Mouse (Mus musculus) urinary bladder, postnatal 36 days (tissue): ENCODE data around the gene Hnrnpf.

Experiments
- DNase-seq, 2 experiments: peaks; one replicate each; pipeline ENCODE4 v3.0.0; 2022; ENCODE audit warnings: low spot score in 2 of 2, mixed read lengths in 1 of 2

Gene Hnrnpf

DNA sequence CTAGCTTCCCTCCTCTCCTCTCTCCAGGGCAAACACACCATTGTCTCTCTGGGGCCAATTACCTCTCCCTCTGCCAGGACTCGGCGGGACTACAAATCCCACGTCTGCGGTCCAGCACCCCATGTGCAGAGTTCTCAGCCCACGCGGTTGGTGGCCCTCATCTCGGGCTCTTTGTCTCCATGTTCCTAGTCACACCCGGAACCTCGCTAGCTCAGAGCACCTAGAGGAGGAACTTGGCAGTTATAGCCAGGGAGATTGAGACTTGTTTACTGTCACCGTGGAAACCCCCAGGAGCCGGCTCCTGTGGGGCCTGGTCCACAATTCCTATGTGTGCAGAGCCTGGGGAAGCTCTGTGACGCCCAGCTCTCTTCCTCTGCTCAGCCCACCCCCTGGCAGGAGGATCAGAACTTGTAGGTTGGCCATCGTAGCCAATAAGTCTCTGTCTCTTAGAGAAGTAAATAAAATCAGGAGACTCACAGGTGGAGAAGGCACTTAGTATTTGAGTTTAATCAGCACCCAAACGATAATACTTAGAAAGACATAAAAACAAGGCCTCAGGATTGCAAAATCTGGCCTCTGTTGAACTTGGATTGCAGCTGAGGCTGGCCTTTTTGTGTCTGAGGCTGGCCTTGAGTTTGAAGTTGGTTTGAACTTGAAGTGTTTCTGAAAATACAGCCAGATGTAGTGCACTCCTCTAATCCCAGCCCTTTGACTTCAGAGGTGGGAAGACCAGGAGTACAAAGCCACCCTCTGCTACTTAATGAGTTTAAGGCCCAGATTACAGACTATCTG, 8.6 kb upstream of the Hnrnpf start:
- no peak for DNase-seq

DNA sequence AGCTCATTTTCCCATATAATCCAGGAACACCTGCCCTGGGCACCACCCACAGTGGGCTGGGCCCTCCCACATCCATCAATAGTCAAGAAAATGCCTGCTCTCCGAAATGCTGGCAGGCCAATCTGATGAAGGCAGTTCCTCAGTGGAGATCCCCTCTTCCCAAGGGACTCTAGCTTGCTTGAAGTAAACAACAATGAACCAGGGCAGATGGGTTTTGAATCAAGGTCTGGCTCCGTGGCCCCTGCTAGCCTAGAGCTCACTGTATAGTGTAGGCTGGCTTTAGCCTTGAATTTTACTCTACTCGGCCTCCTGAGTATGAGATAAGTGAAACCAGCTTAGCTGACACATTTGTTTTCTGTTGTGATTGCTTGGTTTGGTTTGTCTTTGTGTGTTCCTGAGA, 7.7 kb upstream of the Hnrnpf start:
- DNase-seq, result no peak

DNA sequence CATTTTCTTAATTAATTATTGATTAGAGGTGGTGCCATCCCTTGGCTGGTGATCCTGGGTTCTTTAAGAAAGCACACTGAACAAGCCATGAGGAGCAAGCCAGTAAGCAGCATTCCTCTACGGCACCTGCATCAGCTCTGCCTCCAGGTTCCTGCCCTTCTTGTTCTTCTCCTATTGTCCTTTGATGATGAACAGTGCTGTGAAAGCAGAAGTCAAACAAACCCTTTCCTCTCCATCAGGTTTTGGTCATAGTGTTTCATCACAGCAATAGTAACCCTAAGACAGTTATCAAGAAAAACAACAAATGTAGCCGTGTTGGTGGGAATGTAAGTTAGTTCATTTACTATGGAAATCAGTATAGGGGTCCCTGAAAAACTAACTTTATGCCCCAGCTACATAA, 6.7 kb upstream of the Hnrnpf start:
- DNase-seq, result no peak

DNA sequence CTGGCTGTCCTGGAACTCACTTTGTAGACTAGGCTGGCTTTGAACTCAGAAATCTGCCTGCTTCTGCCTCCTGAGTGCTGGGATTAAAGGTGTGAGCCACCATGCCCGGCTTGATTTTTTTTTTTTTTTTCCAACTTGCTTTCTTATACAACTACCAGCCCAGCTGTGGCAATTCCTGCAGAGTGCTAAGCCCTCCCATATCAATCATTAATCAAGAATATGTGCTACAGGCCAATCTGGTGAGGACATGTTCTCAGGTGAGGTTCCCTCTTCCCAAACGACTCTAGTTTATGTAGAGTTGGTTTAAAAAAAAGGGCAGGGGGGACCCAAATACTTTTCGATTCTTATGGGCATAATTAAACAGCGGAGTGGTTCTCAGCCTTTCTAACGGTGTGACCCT, 2.3 kb upstream of the Hnrnpf start:
- DNase-seq, result no peak

DNA sequence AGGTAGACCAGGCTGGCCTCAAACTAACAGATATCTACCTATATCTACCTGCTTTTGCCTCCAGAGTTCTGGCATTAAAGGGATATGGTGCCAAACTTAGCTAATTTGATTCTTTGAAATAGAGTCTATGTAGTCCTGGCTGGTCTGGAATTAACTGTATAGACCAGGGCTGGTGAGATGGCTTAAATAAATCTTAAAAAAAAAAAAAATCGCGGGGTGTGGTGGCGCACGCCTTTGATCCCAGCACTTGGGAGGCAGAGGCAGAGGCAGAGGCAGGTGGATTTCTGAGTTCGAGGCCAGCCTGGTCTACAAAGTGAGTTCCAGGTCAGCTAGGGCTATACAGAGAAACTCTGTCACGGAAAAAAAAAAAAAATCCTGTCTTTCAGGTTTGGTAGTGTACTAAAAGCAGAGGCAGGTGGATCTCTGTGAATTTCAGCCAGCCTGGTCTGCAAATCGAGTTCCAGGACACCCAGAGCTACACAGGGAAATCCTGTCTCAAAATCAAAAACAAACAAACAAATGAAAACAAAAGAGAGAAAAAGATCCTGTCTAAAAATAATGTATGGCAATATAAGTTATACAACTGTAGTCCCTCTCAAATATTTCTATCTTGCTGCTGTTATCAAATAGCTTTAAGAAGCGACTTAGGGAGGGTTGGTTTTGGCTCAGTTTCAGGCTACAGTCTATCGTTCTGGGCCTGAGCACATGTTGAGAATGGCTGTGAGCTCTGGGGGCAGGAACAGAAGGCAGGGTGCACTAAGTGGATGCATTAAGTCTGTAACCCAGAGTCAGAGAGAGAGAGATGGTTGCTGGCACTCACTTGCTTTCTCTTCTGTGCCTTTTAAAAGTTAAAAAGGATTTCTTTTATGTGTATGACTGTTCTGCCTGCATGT, 1.6 kb downstream of the Hnrnpf start:
- no peak for DNase-seq

DNA sequence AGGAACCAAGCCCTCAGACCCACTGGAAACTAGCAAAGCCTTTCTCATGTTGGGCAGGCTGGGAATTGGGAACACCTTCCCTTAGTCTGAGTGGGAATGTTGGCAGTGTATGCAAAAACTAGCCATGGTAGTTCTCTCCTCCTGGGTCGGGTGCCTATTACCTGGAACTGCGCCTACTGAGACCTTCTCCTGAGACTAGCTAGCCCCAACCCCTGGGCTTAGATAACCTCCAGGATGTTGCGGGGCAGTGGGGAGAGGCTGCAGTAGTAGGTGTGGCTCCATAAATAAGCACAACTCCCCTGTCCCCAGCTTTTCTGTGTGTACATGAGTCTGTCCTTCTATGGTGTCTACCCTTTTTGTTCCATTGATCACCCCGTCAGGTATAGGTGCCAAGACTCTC, 2.4 kb downstream of the Hnrnpf start:
- DNase-seq, result no peak

DNA sequence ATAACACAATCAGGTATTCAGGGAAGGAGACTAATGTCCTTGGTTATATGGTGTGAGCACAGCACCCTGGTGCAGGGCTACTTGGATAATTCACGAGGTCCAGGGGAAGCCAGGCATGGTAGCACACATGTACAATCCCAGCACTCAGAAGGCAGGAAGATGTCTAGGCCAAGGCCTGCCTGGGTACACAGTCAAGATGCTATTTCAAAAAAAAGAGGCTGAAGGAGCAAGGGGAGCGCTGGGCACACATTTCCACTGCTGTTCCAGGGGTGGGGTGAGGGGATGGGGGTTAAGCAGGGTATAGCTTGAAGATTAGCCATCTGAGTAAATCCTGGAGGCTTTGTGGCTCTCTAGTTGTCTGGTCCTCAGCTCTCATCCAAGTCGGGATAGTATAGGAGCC, 3.7 kb downstream of the Hnrnpf start:
- no peak for DNase-seq

DNA sequence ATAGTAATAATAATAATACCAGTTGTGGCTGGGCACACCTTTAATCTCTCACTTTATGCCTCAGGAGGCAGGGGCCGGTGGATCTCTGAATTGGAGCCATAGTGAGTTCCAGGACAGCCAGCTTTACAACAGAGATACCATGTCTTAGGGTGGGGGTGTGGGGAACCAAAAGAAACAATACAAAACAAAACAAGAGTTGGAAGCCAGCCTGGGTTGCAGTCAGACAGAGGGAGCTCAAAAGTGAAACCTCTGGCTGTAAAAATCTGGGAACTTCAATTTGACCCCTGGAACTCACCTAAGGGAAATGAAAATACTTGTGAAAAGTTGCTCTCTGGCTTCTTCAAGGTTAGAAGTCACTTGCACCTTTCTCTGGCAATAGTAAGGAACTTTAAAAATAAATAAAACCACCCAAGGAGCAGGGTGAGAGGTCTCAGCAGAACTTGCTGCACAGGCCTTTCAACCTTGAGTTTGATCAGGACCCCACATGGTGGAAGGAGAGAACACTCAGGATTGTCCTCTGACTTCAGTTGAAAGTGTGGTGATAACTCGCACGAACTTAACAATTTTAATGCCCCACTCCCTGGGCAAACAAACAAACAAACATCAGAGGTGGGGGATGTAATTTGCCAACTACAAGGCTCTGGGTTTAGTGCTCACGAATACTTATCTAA, 5.3 kb downstream of the Hnrnpf start:
- peak in 1 of 2 experiments; percentile 9 for DNase-seq

DNA sequence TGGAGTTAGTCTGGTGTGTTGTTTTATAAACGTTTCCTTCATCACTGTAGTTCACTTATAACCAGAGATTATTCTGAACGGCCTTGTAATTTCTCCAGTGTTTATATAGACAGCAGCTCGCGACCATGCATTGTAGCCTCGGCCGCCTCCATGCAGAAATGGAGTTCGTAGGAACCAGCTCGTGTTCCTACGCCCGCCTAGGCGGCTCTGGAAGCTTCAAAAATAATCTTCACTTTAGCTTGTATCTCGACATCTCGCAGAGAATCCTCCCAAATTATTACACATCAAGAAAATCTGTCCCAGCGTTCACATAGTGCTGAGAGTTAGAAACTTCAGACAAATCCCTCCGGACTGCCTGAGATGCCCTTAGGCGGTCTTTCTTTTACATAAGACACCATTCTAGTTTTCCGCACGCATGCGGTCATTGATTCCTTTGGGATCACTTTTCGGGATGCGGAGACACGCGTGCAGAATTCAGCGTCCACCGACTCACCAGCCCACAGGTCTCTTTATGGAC, 5.9 kb downstream of the Hnrnpf start:
- peak in 1 of 2 experiments; percentile 53 for DNase-seq

DNA sequence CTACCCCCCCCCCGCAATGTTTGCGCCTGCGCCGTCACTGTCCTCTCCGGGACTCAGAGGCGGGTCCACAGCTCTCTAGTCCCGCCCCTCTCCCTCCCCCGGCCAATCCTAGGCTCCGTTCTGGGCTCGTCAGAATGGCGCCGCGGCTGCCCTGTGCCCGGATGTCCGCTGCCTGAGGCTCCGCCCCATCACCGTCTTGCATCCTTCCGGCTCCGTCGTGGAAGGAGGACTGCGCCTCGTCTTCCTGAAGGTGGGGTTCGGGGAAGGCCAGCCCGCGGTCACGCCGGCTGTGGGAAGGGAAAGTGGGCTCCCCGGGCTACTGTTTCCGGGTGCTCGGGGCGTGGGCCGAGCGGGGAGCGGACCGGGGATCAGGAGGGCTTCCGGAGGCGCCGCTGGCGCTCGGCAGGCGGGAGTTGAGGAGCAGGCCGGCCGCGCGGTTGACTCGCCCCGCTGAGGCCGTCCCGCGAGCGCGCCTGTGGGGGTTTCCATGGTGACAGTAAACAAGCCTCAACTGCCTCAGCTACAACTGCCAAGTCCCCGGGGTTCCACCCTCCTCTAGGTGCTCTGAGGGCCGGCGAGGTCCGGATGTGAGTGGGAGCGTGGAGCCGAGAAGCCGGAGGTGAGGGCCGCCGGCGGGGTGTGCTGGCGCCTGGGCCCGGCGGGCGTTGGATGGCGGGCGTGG, 6.6 kb downstream of the Hnrnpf start:
- DNase-seq, result peak; percentile 91 to 98

DNA sequence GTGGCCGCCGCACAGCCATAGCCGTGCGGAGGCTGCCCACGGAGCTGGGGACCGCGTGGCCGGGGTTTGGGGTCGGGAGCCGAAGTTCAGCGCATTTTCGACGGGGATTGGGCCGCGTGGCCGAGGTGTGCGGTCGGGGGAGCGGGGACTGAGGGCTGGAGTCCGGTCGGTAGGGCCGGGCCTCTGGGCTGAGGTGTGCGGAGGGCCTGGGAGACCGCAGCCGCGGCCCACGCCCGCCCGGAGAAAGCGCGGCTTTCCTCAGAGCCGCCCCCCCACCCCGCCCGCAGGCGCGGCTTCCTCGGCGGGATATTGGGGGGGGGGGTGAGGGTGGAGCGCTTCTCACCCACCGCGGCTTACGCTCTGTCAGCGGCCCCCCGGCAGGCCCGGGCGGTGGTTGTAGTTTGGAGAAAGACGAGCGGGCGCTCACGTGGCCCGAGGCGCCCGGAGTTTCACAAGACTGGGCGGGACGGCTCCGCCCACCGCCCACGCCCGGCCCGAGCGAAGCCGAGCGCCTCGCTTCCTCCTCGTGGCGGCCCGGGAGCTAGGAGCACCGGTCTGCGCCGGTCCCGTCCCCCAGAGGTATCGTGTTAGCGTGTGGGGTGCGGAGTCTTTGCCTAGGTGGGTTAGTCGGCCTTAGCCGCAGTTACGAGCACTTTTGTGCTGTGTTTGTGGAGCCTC, 7.3 kb downstream of the Hnrnpf start:
- DNase-seq, result peak; percentile 82 to 89

DNA sequence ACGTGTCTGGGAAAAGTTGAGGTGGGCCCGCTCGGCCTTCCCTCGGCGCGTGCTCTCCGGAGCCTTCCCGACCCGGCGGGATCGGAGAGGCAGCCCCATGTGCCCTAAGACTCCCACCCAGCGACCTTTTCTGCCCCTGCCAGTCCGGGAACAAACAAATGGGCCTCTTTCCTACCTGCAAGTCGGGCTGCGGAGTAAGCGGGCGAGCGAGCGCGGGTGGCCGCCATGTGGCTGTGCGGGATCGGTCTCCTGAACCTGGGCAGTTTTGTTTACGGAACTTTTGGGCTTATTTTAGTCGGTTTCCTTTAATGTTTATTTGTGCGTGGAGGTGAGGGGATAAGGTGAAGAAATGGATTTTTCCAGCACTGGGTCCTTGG, 7.8 kb downstream of the Hnrnpf start:
- DNase-seq, result no peak

DNA sequence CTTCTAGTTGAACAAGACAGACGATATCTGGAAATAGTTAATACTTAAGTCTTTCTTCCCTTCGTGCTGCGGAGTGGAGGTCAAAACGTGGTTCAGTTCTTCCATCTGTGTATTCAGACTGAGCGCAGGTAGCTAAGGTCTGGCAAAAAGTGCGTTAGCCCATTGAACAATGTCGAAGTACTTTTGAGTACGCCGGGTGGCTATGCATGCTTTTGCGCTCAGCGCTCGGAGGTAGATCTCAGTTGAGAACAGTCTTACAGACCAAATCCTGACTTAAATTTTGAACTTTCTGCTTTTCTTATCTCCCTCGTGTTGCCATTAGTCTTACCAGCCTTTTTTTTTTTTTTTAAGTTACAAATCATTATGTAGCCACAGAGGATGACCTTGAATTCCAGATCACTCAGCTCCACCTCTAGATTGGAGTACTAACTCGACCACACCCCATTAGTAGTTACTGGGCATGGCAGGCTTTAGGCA, 8.3 kb downstream of the Hnrnpf start:
- no peak for DNase-seq

DNA sequence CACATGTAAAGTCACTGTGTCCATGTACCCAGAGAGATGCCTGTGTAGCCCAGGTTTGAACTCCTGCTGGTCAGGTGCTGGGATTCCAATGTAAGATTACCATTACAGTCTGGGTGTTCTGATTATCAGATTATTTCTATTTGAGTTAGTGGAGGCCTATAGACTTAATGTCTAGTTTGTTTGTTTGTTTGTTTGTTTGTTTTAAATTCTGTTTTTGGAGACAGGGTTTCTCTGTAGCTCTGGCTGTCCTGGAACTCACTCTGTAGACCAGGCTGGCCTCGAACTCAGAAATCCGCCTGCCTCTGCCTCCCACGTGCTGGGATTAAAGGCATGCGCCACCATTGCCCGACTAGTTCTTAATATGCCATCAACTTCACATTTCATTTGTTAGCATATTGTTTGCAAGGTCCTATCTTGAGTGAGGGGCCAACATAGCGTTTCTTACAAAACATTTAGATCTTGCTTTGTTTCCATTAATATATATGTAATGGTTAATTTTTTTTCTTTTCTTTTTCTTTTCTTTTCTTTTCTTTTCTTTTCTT, 10.1 kb downstream of the Hnrnpf start:
- no peak for DNase-seq

DNA sequence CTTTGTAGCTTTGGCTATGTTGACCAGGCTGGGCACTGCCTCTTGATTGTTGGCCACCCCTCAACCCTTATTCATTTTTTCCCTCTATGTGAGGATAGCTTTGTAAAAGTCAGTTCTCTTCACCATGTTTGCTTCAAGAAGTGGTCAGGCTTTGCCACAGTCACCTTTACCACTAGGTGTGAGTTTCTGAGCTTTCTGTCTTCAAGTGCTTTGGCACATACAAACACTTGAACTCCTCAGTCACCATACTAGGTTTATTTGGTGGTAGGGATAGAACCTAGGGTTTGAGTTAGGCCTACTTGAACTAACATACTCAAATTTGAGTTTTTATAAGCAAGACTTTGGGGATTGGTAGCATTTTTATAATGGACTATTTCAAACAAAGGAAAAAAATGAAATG, 14.4 kb downstream of the Hnrnpf start:
- no peak for DNase-seq

DNA sequence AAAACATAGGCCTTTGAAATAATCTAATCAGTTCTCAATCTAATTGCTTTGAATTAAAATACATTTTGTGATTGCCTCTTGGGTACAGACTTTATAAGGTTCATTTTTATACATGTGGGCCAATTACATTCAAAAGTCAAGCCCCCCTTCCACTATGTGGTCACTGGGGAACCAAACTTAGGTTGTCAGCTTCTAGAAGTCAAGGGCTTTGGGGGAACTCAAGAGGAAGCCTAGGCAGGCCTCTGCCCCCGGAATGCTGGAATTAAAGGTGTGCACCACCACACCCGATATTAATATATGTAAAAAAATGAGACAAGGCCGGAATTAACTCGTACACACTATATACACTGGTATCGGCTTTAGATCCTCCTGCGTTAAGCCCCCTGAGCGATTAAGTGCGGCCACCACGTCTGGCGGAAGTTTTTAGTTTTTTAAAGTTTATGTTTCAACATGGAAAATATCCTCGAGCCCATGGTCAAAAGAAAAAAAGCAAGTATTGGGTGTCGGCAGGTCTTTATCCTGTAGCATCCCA, 16.1 kb downstream of the Hnrnpf start:
- DNase-seq, result no peak

DNA sequence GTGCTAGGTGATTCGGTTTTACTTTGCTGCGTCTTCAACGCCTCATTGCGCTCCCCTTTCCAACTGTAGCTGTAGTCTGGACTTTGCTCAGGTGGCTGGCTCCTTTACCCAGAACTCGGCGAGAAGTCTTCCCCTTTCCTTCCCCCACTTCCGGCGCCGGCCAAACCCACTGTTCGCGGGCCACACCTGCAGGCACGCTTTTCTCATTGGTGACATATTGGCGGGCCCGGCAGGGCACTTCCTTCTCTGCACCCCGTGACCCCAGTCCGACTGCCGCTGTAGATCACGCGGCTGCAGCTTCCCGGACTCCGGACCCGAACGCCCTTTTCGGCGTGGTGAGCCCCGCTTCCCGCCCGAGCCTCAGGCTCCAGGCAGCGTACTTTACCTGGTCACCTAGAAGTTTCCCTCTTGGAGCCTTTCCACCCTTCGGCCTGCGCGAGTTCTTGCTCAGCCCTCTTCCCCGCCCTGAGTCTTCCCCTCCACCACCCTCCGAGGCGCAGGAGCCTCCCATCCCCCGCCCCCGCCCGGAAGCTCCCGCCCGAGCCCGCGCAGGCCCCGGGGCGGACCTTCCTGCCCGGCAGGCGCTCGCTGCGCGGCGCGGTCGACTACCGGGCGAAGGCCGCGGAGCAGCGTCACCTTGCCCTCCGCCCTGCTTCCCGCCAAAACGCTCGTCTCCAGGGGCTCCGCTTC, 16.8 kb downstream of the Hnrnpf start:
- peak; percentile 80 to 85 for DNase-seq

DNA sequence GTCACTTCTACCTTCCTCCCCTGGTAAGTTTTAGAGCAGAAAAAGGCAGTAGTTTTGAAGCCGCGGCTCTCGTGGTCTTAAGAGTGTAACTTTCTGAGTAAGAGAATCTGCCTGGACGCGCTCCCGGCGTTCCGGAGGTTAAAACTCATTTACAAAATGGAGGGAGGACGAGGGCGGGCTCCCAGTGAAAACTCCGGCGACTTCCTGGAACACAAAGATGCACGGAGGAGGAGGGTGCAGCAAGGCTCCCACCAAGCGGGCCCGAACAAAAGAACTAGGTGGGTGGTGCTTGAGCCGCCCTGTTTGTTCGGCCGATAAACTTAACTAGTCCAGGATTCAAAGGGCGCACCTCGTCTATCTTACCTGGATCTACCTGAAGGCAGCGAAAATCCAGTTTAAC, 17.5 kb downstream of the Hnrnpf start:
- peak; percentile 59 to 78 for DNase-seq

DNA sequence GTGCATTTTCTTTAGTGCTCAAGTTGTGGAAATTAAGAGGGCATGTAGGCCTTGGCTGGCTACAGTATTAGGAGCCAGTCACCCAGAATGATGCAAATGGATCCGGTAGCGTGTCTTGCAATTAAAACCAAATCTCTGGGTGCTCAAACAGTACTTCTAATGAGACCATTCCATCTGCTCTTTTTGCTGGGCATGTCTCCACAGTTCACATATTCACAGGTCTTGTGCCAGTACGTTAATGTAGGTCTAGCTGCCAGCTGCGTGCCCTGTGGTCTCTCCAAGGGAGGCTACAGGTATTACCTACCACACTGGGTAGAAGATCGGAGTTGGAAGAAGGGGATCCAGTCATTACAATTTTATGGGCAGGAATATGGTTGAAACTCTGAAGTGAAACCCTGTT, 17.9 kb downstream of the Hnrnpf start:
- no peak for DNase-seq
